Comparison of ENCODE assay signal across 8 mouse cellular contexts in the genomic region with DNA sequence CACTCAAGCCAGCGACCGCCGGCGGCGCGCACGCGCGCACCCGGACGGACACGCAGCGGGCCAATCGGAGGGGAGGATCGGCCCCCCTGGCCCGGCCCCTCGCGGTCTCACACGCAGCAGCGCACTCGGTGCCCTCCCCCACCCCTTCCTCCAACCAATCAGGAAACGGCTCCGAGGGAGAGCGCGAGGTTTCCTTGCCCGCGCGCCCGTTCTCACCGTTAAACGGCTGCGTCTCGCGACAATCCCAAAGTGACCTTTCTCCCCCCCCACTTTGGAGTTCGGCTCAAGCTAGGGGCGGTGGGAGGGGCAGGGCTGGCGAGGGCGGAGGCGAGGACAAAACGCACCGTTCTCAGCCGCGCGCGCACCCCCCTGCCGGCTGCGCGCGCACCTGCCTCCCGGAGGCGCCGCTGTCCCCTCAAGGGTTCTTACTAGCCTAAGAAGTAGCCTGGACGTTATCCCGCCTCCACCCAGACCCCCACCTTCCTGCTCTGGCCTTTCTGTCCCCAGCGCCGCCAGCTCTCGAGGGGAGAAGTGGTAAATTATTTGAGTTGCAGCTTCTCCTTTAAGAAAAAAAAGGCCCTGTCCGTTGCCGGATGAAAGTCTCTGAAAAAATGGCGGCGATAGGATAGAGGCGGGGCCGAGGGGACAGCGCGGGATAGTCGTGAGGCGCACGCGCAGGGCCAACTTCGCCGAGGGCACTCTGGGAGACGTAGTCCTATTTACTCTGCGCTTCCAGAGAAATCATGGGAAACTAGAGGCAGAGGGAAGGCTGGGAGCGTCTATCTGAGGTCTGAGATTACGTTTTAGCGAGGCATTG. TPM values are rescaled to one million over a fixed set of nuclear protein-coding genes. Genes with fewer than 3 reads are reported as not detected.
DNase-seq lines count a peak whose midpoint lies in the region; ATAC-seq lines count a peak whose summit lies in the region.

A gene (minus strand): TSS at position 616 of the 817 bp plus-strand sequence.
A gene (plus strand): TSS at position 683 of the 817 bp plus-strand sequence.

- DNase-seq in MEL-GATA-1-ER (ENCODE audit: extremely low read depth, low read depth), result peak; percentile 93
- DNase-seq in cerebellum, adult 8-10 months, result peak; percentile 96
- peak; percentile 97 for DNase-seq in forelimb bud, embryonic 11.5 days (ENCODE audit: low read depth, low spot score)
- peak; percentile 94 for DNase-seq in layer of hippocampus, adult 9-10 months (ENCODE audit: low spot score)
- DNase-seq in ovary, postnatal 10 days (ENCODE audit: low spot score), result peak; percentile 84
- peak; percentile 95 to 96 for DNase-seq in thymus, postnatal 10 days (ENCODE audit: low spot score in 2 of 2)

- H3K4me2 ChIP-seq in lung, embryonic 16.5 days (ENCODE audit: low read depth, low read length), result peak within 1 kb of the TSS; percentile 82

- under 1% methylated on average over 68 of the region's 76 CpGs for WGBS in lung, embryonic 16.5 days

- H3K9ac ChIP-seq in lung, embryonic 16.5 days (ENCODE audit: low read length), result peak within 1 kb of the TSS; percentile 98

- H3K9me3 ChIP-seq in lung, embryonic 16.5 days (ENCODE audit: control insufficient read depth, low read length), result no peaks in the 10 kb centered on the region

- peak; percentile 68 to 78 for ATAC-seq in hematopoietic stem cell, adult 5-6 weeks (replicated peaks in 1 of 2; ENCODE audit: insufficient read depth in 1 of 2, low FRiP score in 2 of 2, low TSS enrichment in 1 of 2, low read depth in 1 of 2, poor library complexity in 2 of 2, severe bottlenecking in 2 of 2)
- peak; percentile 95 for ATAC-seq in lung, embryonic 16.5 days (ENCODE audit: low read depth)

- H3K4me1 ChIP-seq in lung, embryonic 16.5 days (replicated peaks; ENCODE audit: control insufficient read depth, insufficient read depth, low read length), result peaks cover 6% of the 10 kb centered on the region

- peak within 1 kb of the TSS; percentile 98 for H3K4me3 ChIP-seq in lung, embryonic 16.5 days (ENCODE audit: low read length)

- peak within 1 kb of the TSS; percentile 100 for H3K27ac ChIP-seq in lung, embryonic 16.5 days (ENCODE audit: low read length)

- no peaks in the 10 kb centered on the region for H3K27me3 ChIP-seq in lung, embryonic 16.5 days (ENCODE audit: control insufficient read depth, insufficient read depth, low read depth, low read length)

- no peaks in the 10 kb centered on the region for H3K36me3 ChIP-seq in lung, embryonic 16.5 days (ENCODE audit: control insufficient read depth, insufficient read depth, low read length)

RNA-seq across cellular contexts. Expression of the first gene that starts in this region (rescaled TPM):
- total RNA-seq in hematopoietic stem cell, adult 5-6 weeks (2017), result 112 and 128 TPM in 2 replicates
- polyA plus RNA-seq in lung, embryonic 16.5 days (2015; fragmentation: Nextera tagmentation; extraction: Ambion mirVana), result 10.9 and 11.5 TPM in 2 replicates

RNA-seq across cellular contexts. Expression of the second gene that starts in this region (rescaled TPM):
- 4.4 and 5.2 TPM in 2 replicates for total RNA-seq in hematopoietic stem cell, adult 5-6 weeks (2017)
- polyA plus RNA-seq in lung, embryonic 16.5 days (2015; fragmentation: Nextera tagmentation; extraction: Ambion mirVana), result 2.0 and 3.3 TPM in 2 replicates

Comparison
In these comparisons a context has a peak if more than half of its experiments do, and no peak if none do; other contexts are left out.
1. Peak in every context shown above with its lines: DNase-seq, ATAC-seq, H3K4me3 ChIP-seq and H3K27ac ChIP-seq.